Mouse (Mus musculus) ES-Bruce4 (cell line): ENCODE results near the gene E330017A01Rik. TPM values are rescaled to one million over a fixed set of nuclear protein-coding genes. Genes with fewer than 3 reads are reported as not detected.

Source experiments
- H3K27ac ChIP-seq: 2 replicates; pipeline ENCODE4 v1.5.1; 2012; ENCODE audit warnings: low read length, inconsistent platforms; ENCODE audit not compliant: insufficient read depth
- H3K27me3 ChIP-seq: 2 replicates; pipeline ENCODE4 v1.6.1; 2012; ENCODE audit warnings: mild to moderate bottlenecking, low read length, inconsistent platforms; ENCODE audit not compliant: control insufficient read depth, poor library complexity, insufficient read depth, severe bottlenecking
- H3K36me3 ChIP-seq: 2 replicates; pipeline ENCODE4 v1.6.1; 2012; ENCODE audit warnings: inconsistent platforms, mild to moderate bottlenecking, low read length, moderate library complexity; ENCODE audit not compliant: control insufficient read depth, poor library complexity, insufficient read depth, severe bottlenecking
- H3K4me1 ChIP-seq: one replicate; pipeline ENCODE4 v1.8.1; 2011; ENCODE audit warnings: low read length; ENCODE audit not compliant: control insufficient read depth, insufficient read depth
- H3K4me3 ChIP-seq: 2 replicates; pipeline ENCODE4 v1.5.1; 2011; ENCODE audit warnings: low read depth, mild to moderate bottlenecking, low read length
- H3K9ac ChIP-seq: 2 replicates; pipeline ENCODE4 v1.6.1; 2012; ENCODE audit warnings: low read depth, mild to moderate bottlenecking, inconsistent platforms; ENCODE audit not compliant: poor library complexity, severe bottlenecking
- H3K9me3 ChIP-seq: replicated peaks from 2 replicates; pipeline ENCODE4 v1.6.1; 2012; ENCODE audit warnings: mild to moderate bottlenecking, low read length, inconsistent platforms; ENCODE audit not compliant: control insufficient read depth, poor library complexity, insufficient read depth, severe bottlenecking
- CTCF ChIP-seq: IDR thresholded peaks from one replicate; pipeline ENCODE4 v1.8.1; 2011; ENCODE audit warnings: low read depth, low read length
- EP300 ChIP-seq: IDR thresholded peaks from 2 replicates; pipeline ENCODE4 v1.6.1; 2011; ENCODE audit warnings: low read depth, low read length; ENCODE audit not compliant: insufficient read depth
- POLR2A ChIP-seq: IDR thresholded peaks from one replicate; pipeline ENCODE4 v1.8.1; 2011; ENCODE audit warnings: low read length; ENCODE audit not compliant: insufficient read depth
- polyA plus RNA-seq: library from polyadenylated mRNA; stranded (reverse); fragments of >200 nt; gene quantifications from 2 replicates; pipeline ENCODE4 v1.2.4, GENCODE M21; 2011; ENCODE audit warnings: low read depth; ENCODE audit not compliant: missing spikeins, insufficient read depth, insufficient read length

The E330017A01Rik gene
- polyA plus RNA-seq, 1 experiment: not detected

DNA sequence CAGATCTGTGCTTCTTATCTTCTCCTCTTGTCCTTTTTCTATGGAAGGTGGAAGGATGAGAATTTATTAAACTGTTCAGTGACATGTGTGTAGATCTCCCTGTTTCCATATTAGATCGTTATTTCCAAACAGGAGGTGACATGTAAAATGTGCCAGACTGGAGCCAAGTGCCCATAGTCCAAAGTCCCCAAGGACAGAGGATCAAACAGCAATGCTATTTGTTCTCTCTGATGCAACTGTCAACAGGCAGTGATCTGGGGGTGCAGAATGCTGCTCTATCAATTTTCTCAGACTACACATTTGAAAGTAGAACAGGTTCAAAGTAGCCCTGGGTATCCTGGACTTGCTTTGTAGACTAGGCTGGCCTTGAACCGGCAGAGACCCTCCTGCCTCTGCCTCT, 25.3 kb upstream of the E330017A01Rik start:
- no peak overlapping the region for H3K9ac ChIP-seq
- no peak overlapping the region for H3K4me3 ChIP-seq
- H3K9me3 ChIP-seq: no peaks in the 10 kb centered on the region
- H3K4me1 ChIP-seq: no peaks in the 10 kb centered on the region
- H3K27ac ChIP-seq: no peak overlapping the region
- H3K27me3 ChIP-seq: no peaks in the 10 kb centered on the region
- H3K36me3 ChIP-seq: no peaks in the 10 kb centered on the region
- TF ChIP-seq POLR2A (no peak), EP300 (no peak), CTCF (no peak)

DNA sequence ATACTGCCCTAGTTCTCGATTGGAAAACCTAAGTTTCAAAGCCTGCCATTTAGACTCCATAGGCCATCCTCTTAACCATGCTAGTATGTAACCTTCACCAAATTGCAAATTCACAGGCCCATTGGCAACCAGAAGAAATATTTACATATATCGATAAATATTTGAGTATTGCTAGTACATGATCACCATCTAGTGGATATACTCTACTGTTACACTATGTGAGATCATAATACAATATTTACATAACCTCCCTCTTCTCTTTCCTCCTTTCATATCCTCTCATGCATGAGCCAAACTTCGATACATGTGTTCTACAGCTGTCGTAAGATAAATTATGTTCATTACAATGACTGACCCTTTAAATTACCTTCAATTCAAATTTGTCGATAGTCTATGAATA, 24.5 kb upstream of the E330017A01Rik start:
- H3K36me3 ChIP-seq: no peaks in the 10 kb centered on the region
- H3K9ac ChIP-seq: no peak overlapping the region
- TF ChIP-seq CTCF (no peak), EP300 (no peak), POLR2A (no peak)
- H3K27ac ChIP-seq: no peak overlapping the region
- no peaks in the 10 kb centered on the region for H3K9me3 ChIP-seq
- H3K4me3 ChIP-seq: no peak overlapping the region
- H3K27me3 ChIP-seq: no peaks in the 10 kb centered on the region
- no peaks in the 10 kb centered on the region for H3K4me1 ChIP-seq

GRCm38 (mm10) chr16:58662287-58662791, 23.8 kb upstream of the E330017A01Rik start:
- H3K9ac ChIP-seq: no peak overlapping the region
- no peaks in the 10 kb centered on the region for H3K27me3 ChIP-seq
- no peaks in the 10 kb centered on the region for H3K4me1 ChIP-seq
- H3K36me3 ChIP-seq: no peaks in the 10 kb centered on the region
- no peaks in the 10 kb centered on the region for H3K9me3 ChIP-seq
- H3K27ac ChIP-seq: no peak overlapping the region
- no peak for TF ChIP-seq POLR2A
- TF ChIP-seq CTCF: no peak
- TF ChIP-seq EP300: no peak
- H3K4me3 ChIP-seq: no peak overlapping the region

GRCm38 (mm10) chr16:58661826-58662225, 23.3 kb upstream of the E330017A01Rik start:
- H3K27ac ChIP-seq: no peak overlapping the region
- no peaks in the 10 kb centered on the region for H3K36me3 ChIP-seq

GRCm38 (mm10) chr16:58658668-58659067, 20.1 kb upstream of the E330017A01Rik start:
- H3K9ac ChIP-seq: no peak overlapping the region
- H3K4me1 ChIP-seq: no peaks in the 10 kb centered on the region
- H3K27ac ChIP-seq: no peak overlapping the region
- no peaks in the 10 kb centered on the region for H3K27me3 ChIP-seq
- no peaks in the 10 kb centered on the region for H3K36me3 ChIP-seq
- H3K4me3 ChIP-seq: no peak overlapping the region
- peaks cover 3% of the 10 kb centered on the region; the same call in 1 of the 2 replicates for H3K9me3 ChIP-seq
- no peak for TF ChIP-seq CTCF
- TF ChIP-seq EP300: no peak
- no peak for TF ChIP-seq POLR2A

More at GRCm38 (mm10) chr16:58661826-58662225, 23.3 kb upstream of the E330017A01Rik start:
- Histone ChIP-seq H3K9ac (no peak overlapping the region), H3K4me1 (no peaks in the 10 kb centered on the region), H3K27me3 (no peaks in the 10 kb centered on the region), H3K4me3 (no peak overlapping the region), H3K9me3 (no peaks in the 10 kb centered on the region)
- no peak for TF ChIP-seq POLR2A
- no peak for TF ChIP-seq CTCF
- no peak for TF ChIP-seq EP300

GRCm38 (mm10) chr16:58656526-58656925, 18.0 kb upstream of the E330017A01Rik start:
- Histone ChIP-seq H3K4me3 (no peak overlapping the region), H3K4me1 (no peaks in the 10 kb centered on the region), H3K9ac (no peak overlapping the region)

More at GRCm38 (mm10) chr16:58656526-58656925, 18.0 kb upstream of the E330017A01Rik start:
- H3K27ac ChIP-seq: no peak overlapping the region
- no peaks in the 10 kb centered on the region for H3K36me3 ChIP-seq
- TF ChIP-seq CTCF: no peak
- TF ChIP-seq EP300: no peak
- TF ChIP-seq POLR2A: no peak
- H3K27me3 ChIP-seq: no peaks in the 10 kb centered on the region
- peaks cover 3% of the 10 kb centered on the region; the same call in 1 of the 2 replicates for H3K9me3 ChIP-seq
